Mouse (Mus musculus): ENCODE data around the gene Ubr1. TPM values are rescaled to one million over a fixed set of nuclear protein-coding genes. Genes with fewer than 3 reads are reported as not detected.

Ubr1 gene
- polyA plus RNA-seq, 1 experiment = 14.9 TPM

- H3K4me1 ChIP-seq (ENCODE audit: control insufficient read depth, insufficient read depth, low read length) = no peaks in the 10 kb centered on the region
- H3K27ac ChIP-seq (ENCODE audit: insufficient read depth, low read depth, low read length) = no peak overlapping the region
Observed at GRCm38 (mm10) chr2:120871447-120872336, 98.8 kb downstream of the Ubr1 start.

GRCm38 (mm10) chr2:120867336-120867735, 103.2 kb downstream of the Ubr1 start:
- TF ChIP-seq CTCF (IDR thresholded peaks at IDR 0.05; ENCODE audit: low read depth, low read length) (no peak), POLR2A (IDR thresholded peaks at IDR 0.05; ENCODE audit: borderline replicate concordance, low read depth, low read length) (no peak)
- no peaks in the 10 kb centered on the region for H3K4me1 ChIP-seq (ENCODE audit: control insufficient read depth, insufficient read depth, low read length)
- H3K27ac ChIP-seq (ENCODE audit: insufficient read depth, low read depth, low read length) = no peak overlapping the region
- H3K4me3 ChIP-seq (ENCODE audit: insufficient read depth, low read length) = no peak overlapping the region

More at GRCm38 (mm10) chr2:120871447-120872336, 98.8 kb downstream of the Ubr1 start:
- H3K4me3 ChIP-seq (ENCODE audit: insufficient read depth, low read length) = no peak overlapping the region
- no peak for TF ChIP-seq POLR2A (IDR thresholded peaks at IDR 0.05; ENCODE audit: borderline replicate concordance, low read depth, low read length)
- TF ChIP-seq CTCF (IDR thresholded peaks at IDR 0.05; ENCODE audit: low read depth, low read length) = no peak

GRCm38 (mm10) chr2:120866561-120866960, 104.0 kb downstream of the Ubr1 start:
- no peak overlapping the region for H3K4me3 ChIP-seq (ENCODE audit: insufficient read depth, low read length)

GRCm38 (mm10) chr2:120863389-120863788, 107.1 kb downstream of the Ubr1 start:
- H3K4me3 ChIP-seq (ENCODE audit: insufficient read depth, low read length) = no peak overlapping the region
- H3K27ac ChIP-seq (ENCODE audit: insufficient read depth, low read depth, low read length) = no peak overlapping the region
- no peaks in the 10 kb centered on the region for H3K4me1 ChIP-seq (ENCODE audit: control insufficient read depth, insufficient read depth, low read length)
- TF ChIP-seq CTCF (IDR thresholded peaks at IDR 0.05; ENCODE audit: low read depth, low read length) = no peak
- no peak for TF ChIP-seq POLR2A (IDR thresholded peaks at IDR 0.05; ENCODE audit: borderline replicate concordance, low read depth, low read length)

More at GRCm38 (mm10) chr2:120866561-120866960, 104.0 kb downstream of the Ubr1 start:
- H3K4me1 ChIP-seq (ENCODE audit: control insufficient read depth, insufficient read depth, low read length) = no peaks in the 10 kb centered on the region
- no peak for TF ChIP-seq POLR2A (IDR thresholded peaks at IDR 0.05; ENCODE audit: borderline replicate concordance, low read depth, low read length)
- peak; percentile 68 for TF ChIP-seq CTCF (IDR thresholded peaks at IDR 0.05; ENCODE audit: low read depth, low read length)
- no peak overlapping the region for H3K27ac ChIP-seq (ENCODE audit: insufficient read depth, low read depth, low read length)

GRCm38 (mm10) chr2:120860699-120861098, 109.8 kb downstream of the Ubr1 start:
- no peak overlapping the region for H3K27ac ChIP-seq (ENCODE audit: insufficient read depth, low read depth, low read length)
- H3K4me3 ChIP-seq (ENCODE audit: insufficient read depth, low read length) = no peak overlapping the region
- TF ChIP-seq CTCF (IDR thresholded peaks at IDR 0.05; ENCODE audit: low read depth, low read length) = no peak
- H3K4me1 ChIP-seq (ENCODE audit: control insufficient read depth, insufficient read depth, low read length) = no peaks in the 10 kb centered on the region

GRCm38 (mm10) chr2:120858131-120858530, 112.4 kb downstream of the Ubr1 start:
- 0 out of 2 replicates have a peak, but pooled peaks cover 1% of the 10 kb centered on the region for H3K4me1 ChIP-seq (ENCODE audit: control insufficient read depth, insufficient read depth, low read length)
- H3K4me3 ChIP-seq (ENCODE audit: insufficient read depth, low read length) = no peak overlapping the region
- TF ChIP-seq CTCF (IDR thresholded peaks at IDR 0.05; ENCODE audit: low read depth, low read length) (no peak), POLR2A (IDR thresholded peaks at IDR 0.05; ENCODE audit: borderline replicate concordance, low read depth, low read length) (no peak)
- no peak overlapping the region for H3K27ac ChIP-seq (ENCODE audit: insufficient read depth, low read depth, low read length)

GRCm38 (mm10) chr2:120853151-120853550, 117.4 kb downstream of the Ubr1 start:
- H3K27ac ChIP-seq (ENCODE audit: insufficient read depth, low read depth, low read length) = no peak overlapping the region
- no peak overlapping the region for H3K4me3 ChIP-seq (ENCODE audit: insufficient read depth, low read length)
- TF ChIP-seq CTCF (IDR thresholded peaks at IDR 0.05; ENCODE audit: low read depth, low read length) (no peak), POLR2A (IDR thresholded peaks at IDR 0.05; ENCODE audit: borderline replicate concordance, low read depth, low read length) (no peak)
- peaks cover 15% of the 10 kb centered on the region for H3K4me1 ChIP-seq (ENCODE audit: control insufficient read depth, insufficient read depth, low read length)

GRCm38 (mm10) chr2:120852626-120853025, 117.9 kb downstream of the Ubr1 start:
- peaks cover 18% of the 10 kb centered on the region for H3K4me1 ChIP-seq (ENCODE audit: control insufficient read depth, insufficient read depth, low read length)
- no peak overlapping the region for H3K27ac ChIP-seq (ENCODE audit: insufficient read depth, low read depth, low read length)
- TF ChIP-seq POLR2A (IDR thresholded peaks at IDR 0.05; ENCODE audit: borderline replicate concordance, low read depth, low read length) = no peak
- TF ChIP-seq CTCF (IDR thresholded peaks at IDR 0.05; ENCODE audit: low read depth, low read length) = no peak

GRCm38 (mm10) chr2:120850424-120851082, 120.0 kb downstream of the Ubr1 start, which contains the start of gene Ttbk2:
TSS of gene Ttbk2 (minus strand) at chr2:120850604.
- TF ChIP-seq CTCF (IDR thresholded peaks at IDR 0.05; ENCODE audit: low read depth, low read length) = no peak
- Histone ChIP-seq H3K4me1 (ENCODE audit: control insufficient read depth, insufficient read depth, low read length) (peaks cover 20% of the 10 kb centered on the region), H3K27ac (ENCODE audit: insufficient read depth, low read depth, low read length) (no peak within 1 kb of the TSS), H3K4me3 (ENCODE audit: insufficient read depth, low read length) (peak within 1 kb of the TSS; percentile 86)

More at GRCm38 (mm10) chr2:120852626-120853025, 117.9 kb downstream of the Ubr1 start:
- no peak overlapping the region for H3K4me3 ChIP-seq (ENCODE audit: insufficient read depth, low read length)

Data from bone marrow macrophage, adult 2 months (primary cell).